Mouse (Mus musculus): ENCODE data around the gene Gm43738. TPM values are rescaled to one million over a fixed set of nuclear protein-coding genes. Genes with fewer than 3 reads are reported as not detected.
"Not testable (repeated sequence)": the region's sequence is repeated elsewhere in the genome, so short reads cannot be mapped to it uniquely, and the experiment has no call there.

The Gm43738 gene
- total RNA-seq, 2 experiments from 2014 or later = not detected

DNA sequence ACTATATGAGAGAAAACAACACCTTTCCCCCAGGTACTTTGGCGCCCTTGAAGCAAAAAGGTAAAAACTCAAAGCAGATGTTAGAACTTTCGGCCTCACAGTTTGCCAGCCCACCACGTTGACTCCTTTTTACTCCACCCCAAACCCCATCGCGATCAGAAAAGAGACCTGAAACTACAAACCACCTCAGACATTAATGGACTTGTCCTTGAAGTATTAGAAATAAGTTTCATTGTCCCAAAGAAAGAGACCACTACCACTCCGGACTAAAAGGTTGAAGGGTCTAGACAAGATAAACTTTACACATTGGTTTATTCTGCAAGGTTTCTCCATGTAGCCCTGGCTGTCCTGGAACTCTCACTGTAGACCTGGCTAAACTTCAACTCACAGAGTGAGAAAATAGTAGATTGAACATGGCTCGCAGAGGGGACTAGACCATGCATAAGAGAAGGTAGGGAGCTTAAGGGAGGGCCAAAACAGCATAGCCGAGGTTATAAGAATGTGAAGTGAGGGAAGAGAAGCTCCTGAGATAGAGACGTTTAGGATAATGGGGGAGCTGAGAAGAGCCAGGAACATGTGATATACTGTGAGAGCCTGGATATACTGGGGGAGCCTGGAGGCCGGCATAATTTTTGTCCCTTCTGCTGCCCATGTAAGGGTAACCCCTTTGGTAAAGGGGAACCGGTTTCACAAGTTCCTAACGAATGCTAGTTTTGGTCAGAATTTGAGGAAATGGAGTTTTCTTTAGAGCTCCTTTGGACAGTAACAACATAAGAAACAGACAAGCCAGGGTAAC lies 1.8 kb upstream of the Gm43738 start:
- ATAC-seq (replicated peaks; ENCODE audit: poor library complexity) = no peak

GRCm38 (mm10) chr3:89101812-89102494 lies 1.1 kb upstream of the Gm43738 start, which contains the start of gene Fdps:
Gene Fdps, minus strand, starts transcription at chr3:89101959.
- ATAC-seq (replicated peaks; ENCODE audit: poor library complexity) = peak; percentile 97

GRCm38 (mm10) chr3:89101459-89101811 lies 536 bp upstream of the Gm43738 start:
- ATAC-seq (replicated peaks; ENCODE audit: poor library complexity) = peak; percentile 18

DNA sequence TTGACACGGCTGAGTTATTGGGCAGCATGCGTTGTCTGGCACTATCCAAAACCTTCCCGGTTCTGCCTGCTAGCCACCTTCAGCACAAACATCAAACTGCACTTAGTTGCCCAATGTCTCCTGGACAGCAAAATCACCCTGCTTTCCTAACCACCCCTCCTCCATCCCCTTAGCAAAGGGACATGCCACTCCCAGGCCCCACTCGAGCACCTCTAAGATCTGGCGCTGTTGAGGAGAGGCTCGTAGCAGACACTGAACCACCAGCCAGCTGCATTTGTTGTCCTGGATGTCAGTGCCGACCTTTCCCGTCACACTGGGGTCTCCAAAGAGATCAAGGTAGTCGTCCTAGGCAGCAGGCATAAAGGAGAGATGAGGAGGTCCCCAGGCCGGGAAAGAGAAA lies 6.9 kb downstream of the Gm43738 start:
- no peak for ATAC-seq (replicated peaks; ENCODE audit: poor library complexity)

DNA sequence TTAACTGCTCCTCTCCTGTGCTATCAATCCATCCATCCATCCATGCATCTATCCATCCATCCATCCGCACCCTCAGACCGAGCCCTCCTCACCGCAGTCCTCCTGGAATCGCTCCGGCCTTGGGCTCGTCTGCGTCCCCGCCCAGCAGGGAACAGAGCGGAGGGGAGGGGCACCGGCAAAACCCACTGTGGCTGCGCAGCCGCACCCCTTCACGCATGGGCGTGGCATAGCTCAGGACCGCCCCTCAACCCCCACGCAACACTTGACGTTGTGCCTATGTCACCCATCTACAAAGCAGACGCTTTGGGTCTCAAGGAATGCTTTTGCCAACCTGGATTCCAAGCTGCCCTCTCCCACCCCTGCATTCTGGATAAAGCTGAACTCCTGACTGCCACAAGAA lies 7.7 kb downstream of the Gm43738 start, which contains the start of gene Rusc1:
Gene Rusc1, minus strand, starts transcription at position 137 of the 400 bp plus-strand sequence.
- peak; percentile 69 for ATAC-seq (replicated peaks; ENCODE audit: poor library complexity)

DNA sequence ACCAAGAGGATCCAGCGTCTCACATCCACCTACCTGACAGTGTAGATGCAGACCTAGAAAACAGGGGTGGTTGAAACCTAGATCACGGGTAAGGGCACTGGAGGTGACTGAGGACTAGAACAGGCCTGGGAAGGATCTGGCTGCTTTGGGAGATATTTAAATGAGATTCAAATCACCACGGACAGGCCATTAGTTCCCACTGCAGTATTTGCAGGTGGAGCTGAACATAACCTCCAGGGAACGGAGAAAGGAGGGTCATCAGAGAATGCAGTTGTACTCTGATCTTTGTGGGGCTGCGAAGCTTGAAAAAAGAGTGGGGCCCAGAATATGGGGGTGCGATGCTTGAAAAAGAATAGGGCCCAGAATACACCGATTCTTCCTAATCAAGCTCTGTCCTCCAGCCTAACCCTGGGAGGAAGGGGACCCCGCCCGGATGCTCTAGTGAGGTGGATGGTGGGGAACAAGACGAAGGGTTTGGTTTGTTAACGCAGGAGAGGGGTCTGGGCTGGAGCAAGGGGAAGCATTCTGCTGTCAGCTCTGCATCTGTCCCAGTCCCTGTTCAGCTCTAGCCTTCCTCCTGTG lies 8.3 kb downstream of the Gm43738 start:
- ATAC-seq (replicated peaks; ENCODE audit: poor library complexity) = no peak

GRCm38 (mm10) chr3:89091811-89092508 lies 8.9 kb downstream of the Gm43738 start:
- no peak for ATAC-seq (replicated peaks; ENCODE audit: poor library complexity)

DNA sequence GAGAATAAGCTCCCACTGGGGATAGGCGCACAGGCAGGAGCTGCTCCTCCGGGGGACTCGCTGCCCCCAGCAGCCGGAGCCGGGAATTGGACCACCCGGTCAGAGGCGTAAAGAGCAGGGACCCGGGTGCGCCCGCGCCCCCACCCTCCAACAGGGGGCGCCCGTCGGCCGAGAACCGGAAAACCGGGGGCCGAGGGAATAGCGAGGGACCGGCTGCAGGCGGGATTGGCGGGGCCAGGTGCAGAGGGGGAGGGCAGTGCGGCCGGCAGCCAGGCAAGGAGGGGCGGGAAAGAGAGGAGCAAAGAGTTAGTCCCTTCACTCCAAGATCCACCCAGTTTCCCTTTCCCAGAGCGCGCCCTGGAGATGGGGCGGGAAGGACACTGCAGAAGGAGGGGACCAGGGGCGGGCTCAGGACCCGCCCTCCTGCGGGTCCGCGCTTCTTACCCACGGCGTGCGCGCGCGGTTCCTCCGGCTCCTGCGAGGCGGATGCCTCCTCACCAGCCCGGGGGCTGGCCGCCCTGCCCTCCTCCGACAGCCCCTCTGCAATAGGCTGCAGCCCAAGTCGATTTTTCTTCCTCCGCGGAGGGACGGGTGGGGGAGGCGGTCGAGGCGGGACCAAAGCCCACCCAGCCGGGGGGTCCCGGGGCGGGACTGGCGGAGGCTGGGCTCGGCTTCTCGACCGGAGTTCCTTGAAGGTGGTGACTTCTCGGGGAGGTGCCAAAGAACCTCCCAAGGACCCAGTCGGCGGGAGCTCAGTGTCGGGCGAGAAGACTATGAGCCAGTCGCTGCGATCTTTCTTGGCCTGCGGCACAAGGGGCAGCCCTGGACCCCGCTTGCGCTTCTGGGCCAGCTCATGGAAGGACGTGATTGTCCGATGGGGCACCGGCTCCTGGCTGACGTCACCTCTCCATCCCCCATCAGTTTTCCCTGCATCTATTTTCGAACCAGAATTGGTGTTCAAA lies 9.9 kb downstream of the Gm43738 start:
- ATAC-seq (replicated peaks; ENCODE audit: poor library complexity) = peak; percentile 28

DNA sequence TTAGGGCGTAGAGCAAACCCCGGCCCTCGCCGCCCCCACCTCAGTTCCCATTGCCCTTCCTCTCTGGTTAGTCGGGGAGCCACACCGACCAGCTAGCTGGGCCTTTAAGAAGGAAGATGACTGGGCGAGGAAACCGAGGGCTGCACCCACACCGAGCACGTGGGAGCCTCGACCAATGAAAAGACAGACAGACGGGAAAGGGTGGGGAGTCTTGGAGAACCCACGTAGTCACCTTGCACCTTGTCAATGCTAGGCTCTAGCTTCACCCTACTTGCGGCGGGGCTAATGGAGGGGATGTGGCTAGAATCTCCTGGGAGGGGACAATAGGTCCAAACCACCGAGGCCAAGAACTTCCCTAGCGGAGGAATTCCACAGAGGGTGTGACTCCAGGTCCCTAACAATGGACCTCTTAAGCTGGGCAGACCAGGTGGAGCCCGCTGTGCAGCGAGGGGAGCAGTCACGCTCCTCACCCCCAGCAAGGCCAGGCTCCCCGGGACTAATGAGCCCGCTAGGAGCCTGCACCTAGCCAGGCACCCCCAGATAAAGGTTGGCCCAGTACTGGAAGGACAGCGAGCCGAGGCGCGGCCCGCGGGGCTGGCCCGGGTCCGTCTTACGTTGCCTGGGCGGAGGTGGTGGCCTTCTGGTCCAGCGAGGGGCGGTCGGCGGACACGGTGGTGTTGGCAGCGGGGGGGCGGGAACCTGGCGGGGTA lies 10.9 kb downstream of the Gm43738 start:
- peak; percentile 76 for ATAC-seq (replicated peaks; ENCODE audit: poor library complexity)

DNA sequence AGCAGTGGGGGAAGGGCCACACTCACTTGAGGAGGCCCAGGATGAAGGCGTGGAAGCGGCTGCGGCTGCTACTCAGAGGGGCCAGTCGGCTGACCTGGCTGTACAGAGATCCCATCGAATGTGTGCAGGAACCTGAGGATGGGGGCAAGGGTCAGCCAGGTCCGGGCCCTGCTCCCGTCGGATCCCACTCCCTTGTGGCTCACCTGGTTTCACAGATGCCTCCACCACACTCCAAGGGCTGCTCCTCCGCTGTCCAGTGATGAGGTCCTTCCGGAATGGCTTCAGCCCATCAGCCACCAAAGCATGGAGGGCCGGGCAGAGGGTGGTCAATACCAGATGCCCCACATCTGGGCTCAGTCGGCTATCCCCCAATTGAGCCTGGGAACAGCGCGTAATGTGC lies 11.9 kb downstream of the Gm43738 start:
- ATAC-seq (replicated peaks; ENCODE audit: poor library complexity) = no peak

GRCm38 (mm10) chr3:89087338-89088110 lies 13.4 kb downstream of the Gm43738 start:
- peak; percentile 56 for ATAC-seq (replicated peaks; ENCODE audit: poor library complexity)

- ATAC-seq (replicated peaks; ENCODE audit: poor library complexity) = no peak
Observed at GRCm38 (mm10) chr3:89084654-89085190, 16.2 kb downstream of the Gm43738 start.

DNA sequence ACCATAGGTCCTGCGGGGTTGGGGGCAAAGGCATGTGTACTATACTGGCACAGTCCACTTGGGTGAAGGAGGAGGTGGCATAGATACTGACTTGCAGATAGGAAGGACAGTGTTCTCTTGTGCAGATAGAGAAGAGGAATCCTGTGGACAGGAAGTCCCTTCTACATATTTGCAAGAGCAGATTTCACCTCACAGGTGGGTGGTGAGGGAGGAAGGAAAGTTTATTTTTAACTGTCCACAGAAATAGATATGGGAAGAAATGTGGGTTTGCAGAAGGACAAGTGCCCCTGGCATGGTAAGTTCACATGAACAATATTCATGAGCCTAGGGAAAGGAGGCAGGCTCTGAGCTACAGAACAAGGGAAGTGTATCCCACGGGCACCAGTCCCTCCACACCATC lies 16.8 kb downstream of the Gm43738 start:
- no peak for ATAC-seq (replicated peaks; ENCODE audit: poor library complexity)

DNA sequence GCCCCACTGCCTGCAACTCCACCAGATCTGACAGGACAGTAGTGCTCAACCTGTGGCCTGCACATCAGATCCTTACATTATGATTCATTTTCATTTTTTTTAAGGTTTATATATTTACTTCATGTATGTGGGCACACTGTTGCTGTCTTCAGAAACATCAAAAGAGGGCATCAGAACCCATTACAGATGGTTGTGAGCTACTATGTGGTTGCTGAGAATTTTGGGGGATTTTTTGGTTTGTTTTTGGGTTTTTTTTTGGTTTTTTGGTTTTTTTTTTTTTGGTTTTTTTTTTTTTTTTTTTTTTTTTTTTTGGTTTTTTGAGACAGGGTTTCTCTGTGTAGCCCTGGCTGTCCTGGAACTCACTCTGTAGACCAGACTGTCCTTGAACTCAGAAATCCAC lies 18.6 kb downstream of the Gm43738 start:
- ATAC-seq (replicated peaks; ENCODE audit: poor library complexity) = not testable (repeated sequence)

DNA sequence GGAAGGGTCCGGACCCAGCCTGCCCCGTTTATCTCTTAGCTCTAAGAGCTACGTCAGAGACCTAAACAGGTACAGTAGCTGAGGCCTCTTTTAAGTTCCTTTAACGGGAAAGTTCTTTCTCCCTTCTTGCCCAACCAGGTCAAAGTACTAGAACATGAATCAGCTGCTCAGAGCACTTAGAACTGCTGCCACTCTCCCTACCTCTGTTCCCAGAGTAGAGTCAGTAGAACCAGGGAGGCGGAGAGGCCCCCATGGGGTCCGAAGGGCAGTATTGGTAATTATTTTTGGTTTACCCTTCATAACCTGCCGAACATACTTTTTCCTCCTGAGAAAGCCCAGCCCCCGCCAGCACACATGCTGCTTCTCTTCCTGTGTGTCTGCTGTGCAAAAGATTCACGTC lies 23.5 kb downstream of the Gm43738 start:
- no peak for ATAC-seq (replicated peaks; ENCODE audit: poor library complexity)

GRCm38 (mm10) chr3:89067265-89067664 lies 33.6 kb downstream of the Gm43738 start:
- ATAC-seq (replicated peaks; ENCODE audit: poor library complexity) = no peak

GRCm38 (mm10) chr3:89061696-89062095 lies 39.2 kb downstream of the Gm43738 start:
- no peak for ATAC-seq (replicated peaks; ENCODE audit: poor library complexity)

DNA sequence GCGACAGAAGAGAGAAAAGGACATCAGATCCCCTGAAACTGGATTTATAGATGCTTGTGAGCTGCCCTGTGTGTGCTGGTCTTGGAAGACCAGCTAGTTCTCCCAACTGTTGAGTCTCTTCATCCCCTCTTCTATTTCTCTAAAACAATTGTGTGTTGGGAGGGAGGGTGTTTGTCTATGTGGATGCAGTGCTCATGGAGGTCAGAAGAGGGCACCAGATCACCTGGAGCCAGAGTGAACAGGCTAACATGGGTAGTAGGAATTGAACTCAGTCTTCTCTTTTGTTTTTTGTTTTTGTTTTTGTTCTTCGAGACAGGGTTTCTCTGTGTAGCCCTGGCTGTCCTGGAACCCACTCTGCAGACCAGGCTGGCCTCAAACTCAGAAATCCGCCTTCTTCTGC lies 42.1 kb downstream of the Gm43738 start:
- peak; percentile 82 for ATAC-seq (replicated peaks; ENCODE audit: poor library complexity)

Data from megakaryocyte progenitor cell, adult 5-6 weeks (primary cell).